Mouse (Mus musculus): ENCODE data around the gene Fitm1. TPM values are rescaled to one million over a fixed set of nuclear protein-coding genes. Genes with fewer than 3 reads are reported as not detected.

Fitm1 gene
- polyA plus RNA-seq, 1 experiment from 2014 or later = 0.18 TPM

DNA sequence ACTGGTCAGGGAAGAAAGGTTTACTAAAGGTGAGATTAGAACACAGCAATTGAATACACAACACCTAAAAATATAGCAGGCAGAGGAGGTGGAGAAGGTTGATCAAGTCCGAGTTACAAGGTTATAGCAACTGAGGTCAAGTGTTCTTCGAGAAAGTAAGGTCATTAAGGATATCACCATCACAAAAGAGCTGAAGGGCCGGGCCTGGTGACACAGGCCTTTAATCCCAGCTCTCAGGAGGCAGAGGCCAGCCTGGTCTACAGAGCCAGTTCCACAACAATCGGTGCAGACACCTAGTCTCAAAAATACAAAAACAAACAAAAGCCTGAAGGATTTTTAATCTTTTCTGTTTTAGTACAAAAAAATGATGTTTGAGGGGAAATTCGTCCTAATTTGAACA, 24.1 kb upstream of the Fitm1 start:
- Histone ChIP-seq H3K9ac (ENCODE audit: low read depth, low read length) (no peak overlapping the region), H3K27me3 (replicated peaks; ENCODE audit: control insufficient read depth, insufficient read depth, low read length) (no peaks in the 10 kb centered on the region), H3K4me1 (ENCODE audit: control insufficient read depth, insufficient read depth, low read length) (peaks cover 3% of the 10 kb centered on the region; the same call in 1 of the 2 replicates), H3K4me2 (ENCODE audit: low read depth, low read length) (no peak overlapping the region), H3K27ac (ENCODE audit: low read length) (no peak overlapping the region), H3K36me3 (ENCODE audit: control insufficient read depth, insufficient read depth, low read length) (peaks cover 12% of the 10 kb centered on the region), H3K4me3 (ENCODE audit: low read length) (no peak overlapping the region), H3K9me3 (ENCODE audit: control insufficient read depth, low read length) (no peaks in the 10 kb centered on the region)
- no peak for ATAC-seq
- WGBS = 76% methylated on average over 5 of the region's 5 CpGs

DNA sequence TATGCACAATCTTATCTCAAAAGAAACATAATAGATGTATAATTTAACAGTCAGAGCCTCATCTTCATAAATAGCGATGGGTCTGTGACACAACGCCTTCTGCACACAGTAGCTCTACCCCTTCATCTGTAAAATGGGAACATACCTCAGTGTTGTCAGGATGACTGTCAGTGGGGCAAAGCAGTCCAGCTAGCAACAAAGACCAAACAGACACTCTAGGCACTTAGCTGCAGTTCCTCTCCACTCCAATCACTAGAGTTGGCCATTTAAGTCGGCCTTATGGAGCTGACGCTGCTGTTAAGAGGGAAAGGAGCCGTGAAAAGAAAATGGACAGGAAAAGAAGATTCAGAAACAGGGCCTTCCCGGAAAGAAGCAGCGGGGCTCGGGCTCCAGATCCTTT, 23.6 kb upstream of the Fitm1 start:
- Histone ChIP-seq H3K27ac (ENCODE audit: low read length) (no peak overlapping the region), H3K36me3 (ENCODE audit: control insufficient read depth, insufficient read depth, low read length) (peaks cover 12% of the 10 kb centered on the region), H3K4me3 (ENCODE audit: low read length) (no peak overlapping the region), H3K9me3 (ENCODE audit: control insufficient read depth, low read length) (no peaks in the 10 kb centered on the region), H3K9ac (ENCODE audit: low read depth, low read length) (no peak overlapping the region), H3K27me3 (replicated peaks; ENCODE audit: control insufficient read depth, insufficient read depth, low read length) (no peaks in the 10 kb centered on the region), H3K4me2 (ENCODE audit: low read depth, low read length) (no peak overlapping the region), H3K4me1 (ENCODE audit: control insufficient read depth, insufficient read depth, low read length) (peaks cover 6% of the 10 kb centered on the region; the same call in 1 of the 2 replicates)
- no peak for ATAC-seq
- 94% methylated on average over 8 of the region's 8 CpGs for WGBS

DNA sequence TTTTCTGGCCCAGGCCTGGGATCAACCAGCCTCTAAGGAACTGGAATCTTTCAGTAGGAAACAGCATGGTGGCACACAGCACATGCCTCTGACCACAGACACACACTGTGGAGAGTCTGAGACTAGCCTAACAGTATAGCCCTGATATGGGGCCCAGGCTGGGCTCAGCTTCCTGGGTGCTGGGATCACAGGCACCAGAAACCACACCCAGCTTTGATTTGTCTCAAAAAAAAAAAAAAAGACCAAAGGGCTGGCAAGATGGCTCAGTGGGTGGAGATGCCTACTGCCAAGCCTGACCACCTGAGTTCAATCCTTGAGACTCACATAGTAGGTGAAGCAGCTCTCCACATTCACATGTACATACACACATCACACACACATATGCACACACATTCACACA, 20.8 kb upstream of the Fitm1 start:
- H3K4me2 ChIP-seq (ENCODE audit: low read depth, low read length) = no peak overlapping the region
- no peaks in the 10 kb centered on the region for H3K36me3 ChIP-seq (ENCODE audit: control insufficient read depth, insufficient read depth, low read length)
- no peaks in the 10 kb centered on the region for H3K9me3 ChIP-seq (ENCODE audit: control insufficient read depth, low read length)
- H3K4me3 ChIP-seq (ENCODE audit: low read length) = no peak overlapping the region
- H3K4me1 ChIP-seq (ENCODE audit: control insufficient read depth, insufficient read depth, low read length) = peaks cover 6% of the 10 kb centered on the region; the same call in 1 of the 2 replicates
- no peak overlapping the region for H3K27ac ChIP-seq (ENCODE audit: low read length)
- no peak for ATAC-seq
- no peak overlapping the region for H3K9ac ChIP-seq (ENCODE audit: low read depth, low read length)
- H3K27me3 ChIP-seq (replicated peaks; ENCODE audit: control insufficient read depth, insufficient read depth, low read length) = no peaks in the 10 kb centered on the region

DNA sequence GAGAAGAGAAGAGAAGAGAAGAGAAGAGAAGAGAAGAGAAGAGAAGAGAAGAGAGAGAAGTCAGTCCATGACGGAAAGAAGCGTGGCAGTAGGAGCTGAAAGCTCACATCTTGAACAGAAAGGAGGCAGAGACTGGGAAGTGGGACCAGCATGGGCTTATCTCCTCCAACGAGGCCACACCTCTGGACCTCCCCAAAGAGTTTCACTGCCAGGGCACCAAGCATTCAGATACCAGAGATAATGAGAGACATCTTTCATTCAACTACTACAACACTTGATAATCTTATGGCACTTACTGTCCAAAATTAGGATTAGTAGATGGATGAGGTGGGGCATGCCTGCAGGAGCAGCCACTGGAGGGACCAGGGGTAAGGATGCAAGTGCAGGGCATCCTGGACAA, 19.6 kb upstream of the Fitm1 start:
- H3K4me2 ChIP-seq (ENCODE audit: low read depth, low read length) = no peak overlapping the region
- WGBS = 82% methylated on average over 3 of the region's 3 CpGs
- no peaks in the 10 kb centered on the region for H3K27me3 ChIP-seq (replicated peaks; ENCODE audit: control insufficient read depth, insufficient read depth, low read length)
- H3K27ac ChIP-seq (ENCODE audit: low read length) = no peak overlapping the region
- peaks cover 6% of the 10 kb centered on the region; the same call in 1 of the 2 replicates for H3K4me1 ChIP-seq (ENCODE audit: control insufficient read depth, insufficient read depth, low read length)
- H3K9ac ChIP-seq (ENCODE audit: low read depth, low read length) = no peak overlapping the region
- no peak overlapping the region for H3K4me3 ChIP-seq (ENCODE audit: low read length)
- H3K36me3 ChIP-seq (ENCODE audit: control insufficient read depth, insufficient read depth, low read length) = no peaks in the 10 kb centered on the region
- H3K9me3 ChIP-seq (ENCODE audit: control insufficient read depth, low read length) = no peaks in the 10 kb centered on the region
- no peak for ATAC-seq

DNA sequence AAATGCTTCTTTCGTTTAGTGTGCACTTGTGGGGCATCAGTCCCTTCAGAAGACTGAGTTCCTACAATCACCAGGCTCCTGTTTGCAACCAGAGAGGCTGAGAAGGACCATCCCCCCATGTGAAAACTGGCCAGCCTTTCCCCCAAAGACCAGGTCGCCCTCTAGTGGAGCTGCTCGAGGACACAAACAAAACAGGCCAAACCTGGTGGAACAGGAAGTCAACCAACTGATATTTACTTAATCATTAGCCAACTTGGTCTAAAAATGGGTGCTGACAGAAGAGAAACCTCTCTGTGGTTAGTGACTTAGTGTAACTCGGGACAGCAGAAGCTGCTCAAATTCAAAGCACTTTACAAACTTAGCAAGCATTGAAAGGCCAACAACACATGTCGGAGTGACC, 18.4 kb upstream of the Fitm1 start:
- 20% methylated on average over 5 of the region's 5 CpGs for WGBS
- no peak overlapping the region for H3K9ac ChIP-seq (ENCODE audit: low read depth, low read length)
- H3K27me3 ChIP-seq (replicated peaks; ENCODE audit: control insufficient read depth, insufficient read depth, low read length) = no peaks in the 10 kb centered on the region
- ATAC-seq = no peak
- peak overlapping the region; percentile 67 for H3K27ac ChIP-seq (ENCODE audit: low read length)
- peaks cover 16% of the 10 kb centered on the region for H3K4me1 ChIP-seq (ENCODE audit: control insufficient read depth, insufficient read depth, low read length)
- no peaks in the 10 kb centered on the region for H3K36me3 ChIP-seq (ENCODE audit: control insufficient read depth, insufficient read depth, low read length)
- no peak overlapping the region for H3K4me3 ChIP-seq (ENCODE audit: low read length)
- H3K9me3 ChIP-seq (ENCODE audit: control insufficient read depth, low read length) = no peaks in the 10 kb centered on the region
- 0 out of 2 replicates have a peak overlapping the region, but pooled peaks have one; percentile 1 for H3K4me2 ChIP-seq (ENCODE audit: low read depth, low read length)

DNA sequence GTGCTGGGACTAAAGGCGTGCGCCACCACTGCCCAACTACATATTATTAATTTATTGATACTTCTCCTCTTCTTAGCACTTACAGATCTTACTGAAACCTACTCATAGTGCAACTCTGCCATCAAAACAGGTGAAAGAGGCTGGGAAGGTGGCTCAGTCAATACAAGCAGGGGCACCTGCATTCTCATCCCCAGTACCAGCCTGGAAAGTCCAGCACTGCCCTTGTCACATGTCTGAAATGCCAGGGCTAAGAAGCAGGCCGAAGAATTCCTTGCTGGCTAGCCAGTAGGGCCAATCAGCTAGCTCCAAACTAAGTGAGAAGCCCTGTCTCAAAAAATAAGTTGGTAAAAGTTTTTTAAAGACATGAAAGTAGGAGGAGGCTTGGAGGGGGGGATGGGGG, 17.8 kb upstream of the Fitm1 start:
- Histone ChIP-seq H3K4me3 (ENCODE audit: low read length) (no peak overlapping the region), H3K36me3 (ENCODE audit: control insufficient read depth, insufficient read depth, low read length) (no peaks in the 10 kb centered on the region), H3K9ac (ENCODE audit: low read depth, low read length) (no peak overlapping the region), H3K27me3 (replicated peaks; ENCODE audit: control insufficient read depth, insufficient read depth, low read length) (no peaks in the 10 kb centered on the region), H3K4me1 (ENCODE audit: control insufficient read depth, insufficient read depth, low read length) (peaks cover 17% of the 10 kb centered on the region), H3K9me3 (ENCODE audit: control insufficient read depth, low read length) (no peaks in the 10 kb centered on the region), H3K4me2 (ENCODE audit: low read depth, low read length) (no peak overlapping the region), H3K27ac (ENCODE audit: low read length) (peak overlapping the region; percentile 67)
- WGBS = 84% methylated on average over 3 of the region's 3 CpGs
- ATAC-seq = no peak

DNA sequence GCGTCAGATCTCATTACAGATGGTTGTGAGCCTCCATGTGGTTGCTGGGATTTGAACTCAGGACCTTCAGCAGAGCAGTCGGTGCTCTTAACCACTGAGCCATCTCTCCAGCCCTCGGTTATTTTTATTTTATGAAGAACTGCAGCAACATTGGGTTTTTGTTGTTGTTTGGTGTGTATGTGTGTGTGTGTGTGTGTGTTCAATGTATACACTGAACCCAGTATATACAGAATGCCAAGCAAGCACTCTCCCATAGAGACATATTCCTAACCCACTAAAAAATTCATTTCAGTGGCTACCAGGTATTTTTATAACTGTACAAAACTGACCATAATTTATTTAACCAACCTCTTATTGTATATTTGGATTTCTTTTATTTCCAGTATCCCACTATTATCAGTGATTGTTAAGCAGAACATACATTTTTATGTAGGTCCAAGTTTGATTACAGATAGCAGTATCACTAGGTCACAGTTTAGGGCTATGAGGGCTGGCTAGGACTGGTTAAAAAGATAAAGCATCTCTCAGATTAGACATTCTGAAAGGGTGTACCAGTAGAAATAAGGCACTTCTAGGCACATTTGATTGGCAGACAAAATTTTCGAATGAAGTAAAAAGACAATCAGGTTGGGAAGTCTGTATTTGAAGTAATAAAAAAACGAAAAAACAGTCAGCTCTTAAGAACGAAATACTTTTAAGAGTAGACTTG, 16.5 kb upstream of the Fitm1 start:
- Histone ChIP-seq H3K27ac (ENCODE audit: low read length) (no peak overlapping the region), H3K4me2 (ENCODE audit: low read depth, low read length) (peak overlapping the region; percentile 65), H3K9me3 (ENCODE audit: control insufficient read depth, low read length) (no peaks in the 10 kb centered on the region), H3K4me3 (ENCODE audit: low read length) (no peak overlapping the region; the same call in 1 of the 2 replicates), H3K9ac (ENCODE audit: low read depth, low read length) (no peak overlapping the region), H3K36me3 (ENCODE audit: control insufficient read depth, insufficient read depth, low read length) (0 out of 2 replicates have a peak, but pooled peaks cover 2% of the 10 kb centered on the region), H3K27me3 (replicated peaks; ENCODE audit: control insufficient read depth, insufficient read depth, low read length) (no peaks in the 10 kb centered on the region), H3K4me1 (ENCODE audit: control insufficient read depth, insufficient read depth, low read length) (peaks cover 17% of the 10 kb centered on the region)
- ATAC-seq = no peak
- 51% methylated on average over 6 of the region's 6 CpGs for WGBS

DNA sequence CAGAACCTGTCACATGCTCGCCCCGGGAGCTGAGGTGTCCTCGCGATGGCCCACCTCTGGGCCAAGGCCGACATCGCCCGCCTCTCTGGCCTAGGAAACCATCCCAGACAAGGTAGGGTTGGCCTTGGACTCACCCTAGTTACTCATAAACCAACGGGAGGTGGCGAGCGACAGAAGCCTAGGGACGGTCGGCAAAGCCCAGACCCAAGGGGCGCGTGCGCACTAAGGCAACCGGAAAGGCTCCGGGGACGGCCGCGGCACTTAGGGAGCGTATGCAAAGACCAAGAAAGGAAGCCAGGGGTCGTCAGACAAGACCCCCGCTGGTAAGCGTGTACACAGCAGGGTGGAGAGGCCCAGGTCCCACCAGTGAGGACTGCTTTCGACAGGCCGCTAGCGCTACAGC, 15.6 kb upstream of the Fitm1 start, which contains the start of gene Dcaf11:
Dcaf11 (plus strand) TSS at position 208 of the 403 bp plus-strand sequence.
- Histone ChIP-seq H3K9me3 (ENCODE audit: control insufficient read depth, low read length) (no peaks in the 10 kb centered on the region), H3K27ac (ENCODE audit: low read length) (peak within 1 kb of the TSS; percentile 98), H3K4me2 (ENCODE audit: low read depth, low read length) (peak within 1 kb of the TSS; percentile 83), H3K27me3 (replicated peaks; ENCODE audit: control insufficient read depth, insufficient read depth, low read length) (no peaks in the 10 kb centered on the region), H3K36me3 (ENCODE audit: control insufficient read depth, insufficient read depth, low read length) (peaks cover 6% of the 10 kb centered on the region; the same call in 1 of the 2 replicates), H3K9ac (ENCODE audit: low read depth, low read length) (peak within 1 kb of the TSS; percentile 80), H3K4me3 (ENCODE audit: low read length) (peak within 1 kb of the TSS; percentile 71), H3K4me1 (ENCODE audit: control insufficient read depth, insufficient read depth, low read length) (peaks cover 14% of the 10 kb centered on the region)
- 0% methylated on average over 27 of the region's 27 CpGs for WGBS
- ATAC-seq = peak; percentile 87

DNA sequence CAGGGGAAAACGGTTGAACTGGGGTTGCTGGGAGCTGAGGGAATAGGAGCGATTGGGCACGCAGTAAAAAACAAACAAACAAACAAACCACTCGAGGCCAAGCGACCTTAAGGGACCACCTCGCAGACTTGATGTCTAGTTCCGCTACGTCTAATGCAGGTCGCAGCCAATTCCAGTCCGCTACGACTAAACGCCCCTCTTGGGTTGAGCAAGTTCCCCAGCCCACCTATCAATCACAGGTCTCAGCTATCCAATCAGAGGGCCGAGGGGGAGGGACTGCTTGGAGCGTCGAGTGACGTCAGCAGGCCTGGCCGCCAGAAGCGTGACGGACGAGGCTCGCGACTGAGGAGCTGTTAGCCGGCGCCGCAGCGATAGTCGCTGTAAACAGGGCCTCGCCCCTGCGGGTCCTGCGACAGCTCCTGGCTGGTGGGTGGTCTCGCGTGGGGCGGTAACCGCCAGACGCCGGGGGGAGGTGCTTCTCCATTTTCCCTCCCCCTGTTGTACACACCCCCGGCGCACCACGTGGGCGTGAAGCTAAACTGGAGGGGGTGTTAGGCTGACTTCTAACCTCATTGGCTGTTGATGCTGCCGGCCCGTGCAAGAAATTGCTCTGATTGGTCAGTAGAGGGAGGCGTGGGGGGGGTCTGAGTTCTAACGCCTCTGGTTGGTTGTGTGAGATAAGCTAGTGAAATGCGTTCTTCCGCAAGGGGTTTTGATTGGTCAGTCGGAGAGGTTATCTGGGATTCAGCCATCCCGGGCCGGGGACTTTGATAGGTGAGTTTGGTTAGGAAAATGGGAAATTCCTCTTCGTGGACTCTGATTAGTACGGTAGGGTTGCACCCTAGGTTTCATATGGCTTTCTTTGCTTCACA, 15.0 kb upstream of the Fitm1 start, which contains the start of gene A730061H03Rik:
A730061H03Rik (minus strand) TSS at position 205 of the 872 bp plus-strand sequence.
- H3K9me3 ChIP-seq (ENCODE audit: control insufficient read depth, low read length) = no peaks in the 10 kb centered on the region
- peak; percentile 94 for ATAC-seq
- H3K27me3 ChIP-seq (replicated peaks; ENCODE audit: control insufficient read depth, insufficient read depth, low read length) = no peaks in the 10 kb centered on the region
- H3K27ac ChIP-seq (ENCODE audit: low read length) = peak within 1 kb of the TSS; percentile 98
- under 1% methylated on average over 51 of the region's 51 CpGs for whole genome bisulfite sequencing
- H3K9ac ChIP-seq (ENCODE audit: low read depth, low read length) = peak within 1 kb of the TSS; percentile 80
- peak within 1 kb of the TSS; percentile 71 for H3K4me3 ChIP-seq (ENCODE audit: low read length)
- H3K4me1 ChIP-seq (ENCODE audit: control insufficient read depth, insufficient read depth, low read length) = peaks cover 14% of the 10 kb centered on the region
- H3K4me2 ChIP-seq (ENCODE audit: low read depth, low read length) = peak within 1 kb of the TSS; percentile 83
- H3K36me3 ChIP-seq (ENCODE audit: control insufficient read depth, insufficient read depth, low read length) = peaks cover 9% of the 10 kb centered on the region; the same call in 1 of the 2 replicates

Data from intestine, embryonic 16.5 days (tissue).